Mouse (Mus musculus): ENCODE results near the gene Tnk2. TPM values are rescaled to one million over a fixed set of nuclear protein-coding genes. Genes with fewer than 3 reads are reported as not detected.
A peak's percentile ranks its signal among the peaks of the same experiment; 100 is the strongest.

Gene Tnk2
- polyA plus RNA-seq, 1 experiment from 2014 or later: 6.7 TPM

DNA sequence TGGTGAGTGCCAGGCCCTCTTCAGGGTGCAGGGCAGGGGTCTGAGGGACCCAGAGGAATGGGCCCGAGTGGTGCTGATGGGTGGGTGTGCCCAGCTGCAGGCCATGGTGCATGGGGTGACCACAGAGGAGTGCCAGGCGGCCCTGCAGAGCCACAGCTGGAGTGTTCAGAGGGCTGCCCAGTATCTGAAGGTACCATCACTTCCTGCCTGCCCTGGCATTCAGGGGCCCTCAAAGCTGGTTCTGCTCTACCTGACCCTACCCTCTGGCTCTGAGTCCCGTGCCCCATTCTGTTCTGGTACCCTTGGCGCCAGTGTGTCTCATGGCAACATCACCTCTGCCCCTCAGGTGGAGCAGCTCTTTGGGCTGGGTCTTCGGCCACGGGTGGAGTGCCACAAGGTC, 37.1 kb downstream of the Tnk2 start:
- no peak overlapping the region for H3K4me2 ChIP-seq
- H3K9ac ChIP-seq: no peak overlapping the region
- H3K27me3 ChIP-seq (replicated peaks): peaks cover 5% of the 10 kb centered on the region; the same call in 1 of the 2 replicates
- peaks cover 19% of the 10 kb centered on the region for H3K4me1 ChIP-seq (replicated peaks)
- H3K27ac ChIP-seq (ENCODE audit: poor library complexity, severe bottlenecking): no peak overlapping the region
- H3K36me3 ChIP-seq: peaks cover 56% of the 10 kb centered on the region
- no peak overlapping the region for H3K4me3 ChIP-seq
- 88% methylated on average over 6 of the region's 6 CpGs for WGBS
- no peak for ATAC-seq (ENCODE audit: insufficient number of reproducible peaks, low FRiP score)
- H3K9me3 ChIP-seq (replicated peaks): no peaks in the 10 kb centered on the region

DNA sequence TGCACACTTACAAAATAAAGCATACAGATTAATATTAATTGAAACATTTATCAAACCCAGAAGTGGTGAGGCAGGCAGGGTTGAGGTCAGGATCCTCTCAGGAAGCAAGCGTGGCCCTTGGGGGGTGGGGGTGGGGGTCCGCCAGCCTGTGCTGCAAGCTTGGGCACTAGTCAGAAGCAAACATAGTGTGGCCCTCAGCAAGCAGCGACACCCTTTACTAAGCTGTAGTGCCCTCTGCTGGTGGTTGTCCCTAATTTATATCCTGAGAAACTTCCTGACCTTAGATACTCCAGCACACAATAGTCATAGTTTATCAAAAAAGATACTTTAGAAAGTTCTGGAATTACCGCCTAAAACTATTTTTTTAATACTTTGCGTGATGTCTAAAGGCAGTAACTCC, 38.5 kb downstream of the Tnk2 start:
- Histone ChIP-seq H3K4me3 (no peak overlapping the region), H3K9ac (no peak overlapping the region), H3K27me3 (replicated peaks) (peaks cover 5% of the 10 kb centered on the region; the same call in 1 of the 2 replicates), H3K27ac (ENCODE audit: poor library complexity, severe bottlenecking) (no peak overlapping the region), H3K9me3 (replicated peaks) (no peaks in the 10 kb centered on the region), H3K4me2 (no peak overlapping the region), H3K36me3 (peaks cover 43% of the 10 kb centered on the region), H3K4me1 (replicated peaks) (peaks cover 16% of the 10 kb centered on the region)
- ATAC-seq (ENCODE audit: insufficient number of reproducible peaks, low FRiP score): peak; percentile 54; the same call in 1 of the 2 replicates
- WGBS: 21% methylated on average over 5 of the region's 5 CpGs

DNA sequence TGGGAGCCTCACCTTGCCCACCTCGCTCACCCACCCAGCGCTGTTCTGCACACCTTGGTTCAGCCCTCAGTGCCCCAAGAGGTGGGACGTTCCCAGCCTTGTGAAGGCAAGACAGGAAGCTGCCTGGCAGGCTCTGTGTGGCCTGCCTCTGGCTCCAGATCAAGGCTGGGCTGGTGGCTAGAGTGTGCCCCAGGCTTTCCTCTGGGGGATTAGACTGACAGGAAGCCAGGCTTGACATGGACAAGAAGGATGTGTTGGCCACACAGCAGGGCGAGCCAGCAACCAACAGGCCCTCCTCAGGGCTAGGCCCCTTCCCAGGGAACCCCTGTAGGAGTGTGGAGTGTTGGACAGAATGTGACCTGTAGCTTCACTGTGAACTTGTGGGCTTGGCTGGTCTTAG, 39.2 kb downstream of the Tnk2 start:
- Histone ChIP-seq H3K9me3 (replicated peaks) (no peaks in the 10 kb centered on the region), H3K27ac (ENCODE audit: poor library complexity, severe bottlenecking) (no peak overlapping the region), H3K9ac (no peak overlapping the region), H3K4me1 (replicated peaks) (peaks cover 9% of the 10 kb centered on the region), H3K4me2 (no peak overlapping the region), H3K27me3 (replicated peaks) (peaks cover 5% of the 10 kb centered on the region; the same call in 1 of the 2 replicates), H3K4me3 (no peak overlapping the region), H3K36me3 (peaks cover 36% of the 10 kb centered on the region)
- ATAC-seq (ENCODE audit: insufficient number of reproducible peaks, low FRiP score): no peak
- WGBS: 58% methylated on average over 4 of the region's 4 CpGs

DNA sequence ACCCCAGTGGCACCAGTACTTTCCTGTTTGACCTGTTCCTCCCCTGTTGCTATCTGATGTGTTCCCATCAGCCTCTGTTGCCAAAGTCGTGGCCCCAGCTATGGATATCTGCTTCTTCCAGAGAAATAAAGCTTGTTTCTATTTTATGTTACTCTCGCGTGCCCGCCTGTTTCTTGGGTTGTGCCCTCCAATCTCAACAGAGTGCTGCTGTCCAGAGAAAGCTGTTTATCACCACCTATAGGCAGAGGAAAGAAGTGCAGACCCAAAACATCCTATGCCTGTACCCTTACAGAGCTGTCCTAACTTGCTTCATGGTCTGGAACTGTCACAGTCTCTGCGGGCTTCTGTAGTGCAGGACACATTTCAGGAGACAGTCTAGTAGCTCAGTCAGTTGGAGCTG, 39.7 kb downstream of the Tnk2 start:
- WGBS: 54% methylated on average over 5 of the region's 5 CpGs
- Histone ChIP-seq H3K27ac (ENCODE audit: poor library complexity, severe bottlenecking) (no peak overlapping the region), H3K4me3 (no peak overlapping the region), H3K4me1 (replicated peaks) (peaks cover 7% of the 10 kb centered on the region; the same call in 1 of the 2 replicates), H3K27me3 (replicated peaks) (peaks cover 5% of the 10 kb centered on the region; the same call in 1 of the 2 replicates), H3K36me3 (peaks cover 34% of the 10 kb centered on the region), H3K9ac (no peak overlapping the region), H3K9me3 (replicated peaks) (no peaks in the 10 kb centered on the region), H3K4me2 (no peak overlapping the region)
- ATAC-seq (ENCODE audit: insufficient number of reproducible peaks, low FRiP score): 0 out of 2 replicates have a peak, but pooled peaks have one; percentile 33

DNA sequence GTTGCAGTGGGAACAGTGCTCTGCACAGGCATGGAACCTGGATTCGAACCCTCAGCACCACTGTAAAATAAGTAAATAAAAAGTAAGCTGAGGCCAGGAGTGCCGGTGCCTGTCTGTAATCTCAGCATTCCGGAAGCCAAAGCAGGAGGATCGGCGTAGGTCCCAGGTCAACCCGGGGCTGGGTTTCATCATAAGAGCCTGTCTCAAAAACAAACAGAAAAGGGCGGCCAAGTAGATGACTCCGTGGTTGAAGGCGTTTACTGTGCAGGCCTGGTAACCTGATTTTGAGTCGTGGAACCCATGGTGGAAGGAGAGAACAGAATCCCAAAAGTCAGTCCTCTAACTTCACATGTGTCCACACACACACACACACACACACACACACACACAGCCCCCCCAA, 41.7 kb downstream of the Tnk2 start:
- ATAC-seq (ENCODE audit: insufficient number of reproducible peaks, low FRiP score): no peak
- no peaks in the 10 kb centered on the region for H3K9me3 ChIP-seq (replicated peaks)
- 0 out of 2 replicates have a peak, but pooled peaks cover 4% of the 10 kb centered on the region for H3K4me1 ChIP-seq (replicated peaks)
- WGBS: 52% methylated on average over 10 of the region's 10 CpGs
- H3K4me3 ChIP-seq: no peak overlapping the region
- no peak overlapping the region for H3K27ac ChIP-seq (ENCODE audit: poor library complexity, severe bottlenecking)
- no peaks in the 10 kb centered on the region for H3K27me3 ChIP-seq (replicated peaks)
- H3K36me3 ChIP-seq: peaks cover 14% of the 10 kb centered on the region
- no peak overlapping the region for H3K4me2 ChIP-seq
- H3K9ac ChIP-seq: no peak overlapping the region

DNA sequence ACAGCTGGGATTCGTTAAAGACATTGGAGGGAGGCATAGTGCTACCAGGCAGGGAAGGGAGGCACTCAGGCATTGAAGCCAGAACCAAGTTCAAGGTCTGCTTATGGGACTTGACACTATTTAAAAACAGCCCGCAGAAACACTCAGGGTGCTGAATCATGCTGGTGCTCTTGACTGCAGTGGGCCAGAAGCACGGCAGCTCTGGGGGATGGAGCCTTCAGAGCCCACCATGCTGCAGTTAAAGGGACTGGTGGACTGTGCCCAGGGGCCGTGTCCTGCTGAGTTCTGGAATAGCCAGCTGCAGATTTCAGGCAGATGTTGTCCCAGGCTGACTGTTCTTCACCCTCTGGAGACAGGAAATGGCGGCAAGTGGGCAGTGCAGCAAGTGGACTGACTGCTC, 42.3 kb downstream of the Tnk2 start:
- Histone ChIP-seq H3K4me3 (no peak overlapping the region), H3K27me3 (replicated peaks) (no peaks in the 10 kb centered on the region), H3K4me2 (no peak overlapping the region), H3K36me3 (peaks cover 8% of the 10 kb centered on the region), H3K27ac (ENCODE audit: poor library complexity, severe bottlenecking) (no peak overlapping the region), H3K9ac (no peak overlapping the region), H3K4me1 (replicated peaks) (0 out of 2 replicates have a peak, but pooled peaks cover 4% of the 10 kb centered on the region), H3K9me3 (replicated peaks) (no peaks in the 10 kb centered on the region)
- WGBS: 60% methylated on average over 5 of the region's 5 CpGs
- no peak for ATAC-seq (ENCODE audit: insufficient number of reproducible peaks, low FRiP score)

DNA sequence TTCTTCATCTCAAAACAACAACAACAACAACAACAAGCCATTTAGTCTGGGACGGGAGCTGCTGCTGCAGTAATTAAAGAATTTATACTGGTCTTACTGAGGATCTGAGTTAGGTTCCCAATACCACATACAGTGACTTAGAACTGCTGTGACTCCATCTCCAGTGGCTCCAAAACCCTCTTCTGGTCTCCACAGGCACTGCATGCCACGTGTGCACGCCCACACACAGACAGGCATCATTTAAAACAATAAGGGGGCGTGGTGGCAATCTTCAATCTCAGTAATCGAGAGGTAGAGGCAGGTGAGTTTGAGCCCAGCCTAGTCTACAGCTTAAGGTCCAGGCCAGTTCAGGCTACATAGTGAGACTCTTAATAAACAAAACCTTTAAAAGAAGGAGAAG, 43.5 kb downstream of the Tnk2 start:
- H3K36me3 ChIP-seq: peaks cover 3% of the 10 kb centered on the region; the same call in 1 of the 2 replicates
- 77% methylated on average over 5 of the region's 5 CpGs for WGBS
- no peak for ATAC-seq (ENCODE audit: insufficient number of reproducible peaks, low FRiP score)
- no peak overlapping the region for H3K4me2 ChIP-seq
- H3K9ac ChIP-seq: no peak overlapping the region
- H3K4me1 ChIP-seq (replicated peaks): 0 out of 2 replicates have a peak, but pooled peaks cover 4% of the 10 kb centered on the region
- no peaks in the 10 kb centered on the region for H3K9me3 ChIP-seq (replicated peaks)
- no peaks in the 10 kb centered on the region for H3K27me3 ChIP-seq (replicated peaks)
- H3K27ac ChIP-seq (ENCODE audit: poor library complexity, severe bottlenecking): no peak overlapping the region
- H3K4me3 ChIP-seq: no peak overlapping the region

DNA sequence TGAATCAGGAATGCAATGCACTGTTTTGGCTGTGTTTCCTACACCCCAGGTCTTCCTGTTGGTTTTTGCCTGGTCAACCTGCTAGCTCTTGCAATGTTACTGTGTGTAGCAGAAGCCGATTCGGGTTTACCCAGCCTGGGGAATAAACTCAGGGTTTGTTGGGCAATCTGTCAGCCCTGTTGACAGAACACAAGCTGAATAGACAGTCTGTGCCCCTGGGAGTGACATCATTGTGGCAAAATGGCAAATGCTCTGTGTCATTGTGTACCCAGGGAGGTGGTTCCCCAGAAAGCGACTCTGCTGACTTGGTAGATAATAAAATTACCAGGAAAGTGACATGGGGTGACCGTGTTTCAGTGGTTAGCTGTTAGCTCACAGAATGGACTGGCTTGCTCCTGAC, 45.1 kb downstream of the Tnk2 start:
- Histone ChIP-seq H3K36me3 (no peaks in the 10 kb centered on the region), H3K27ac (ENCODE audit: poor library complexity, severe bottlenecking) (no peak overlapping the region), H3K4me1 (replicated peaks) (0 out of 2 replicates have a peak, but pooled peaks cover 4% of the 10 kb centered on the region), H3K4me3 (no peak overlapping the region), H3K9me3 (replicated peaks) (no peaks in the 10 kb centered on the region), H3K9ac (no peak overlapping the region), H3K4me2 (no peak overlapping the region), H3K27me3 (replicated peaks) (no peaks in the 10 kb centered on the region)
- ATAC-seq (ENCODE audit: insufficient number of reproducible peaks, low FRiP score): no peak
- WGBS: 45% methylated on average over 4 of the region's 4 CpGs

DNA sequence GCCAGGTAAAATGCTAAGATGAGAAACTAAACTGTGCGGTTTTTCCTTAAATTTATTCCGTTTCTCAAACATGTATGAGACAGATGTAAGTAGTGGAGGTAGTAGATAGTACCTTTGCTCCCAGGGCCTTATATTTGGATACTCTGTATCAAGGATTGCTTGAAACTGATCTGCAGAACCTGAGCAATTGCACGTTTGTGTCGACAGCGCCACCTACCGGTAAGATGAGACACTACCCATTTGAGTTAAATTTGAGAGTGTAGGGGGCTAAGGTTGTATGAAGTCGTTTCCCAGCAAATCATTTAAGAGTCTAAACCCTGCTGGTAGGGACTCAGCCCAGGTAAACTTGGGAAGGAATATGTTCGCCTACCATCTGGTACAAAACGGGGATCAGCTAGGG, 45.8 kb downstream of the Tnk2 start:
- ATAC-seq (ENCODE audit: insufficient number of reproducible peaks, low FRiP score): no peak
- Histone ChIP-seq H3K9ac (no peak overlapping the region), H3K9me3 (replicated peaks) (no peaks in the 10 kb centered on the region), H3K27me3 (replicated peaks) (no peaks in the 10 kb centered on the region), H3K4me2 (no peak overlapping the region; the same call in 1 of the 2 replicates), H3K4me3 (no peak overlapping the region), H3K27ac (ENCODE audit: poor library complexity, severe bottlenecking) (no peak overlapping the region), H3K4me1 (replicated peaks) (0 out of 2 replicates have a peak, but pooled peaks cover 4% of the 10 kb centered on the region), H3K36me3 (no peaks in the 10 kb centered on the region)
- 4% methylated on average over 9 of the region's 9 CpGs for WGBS

DNA sequence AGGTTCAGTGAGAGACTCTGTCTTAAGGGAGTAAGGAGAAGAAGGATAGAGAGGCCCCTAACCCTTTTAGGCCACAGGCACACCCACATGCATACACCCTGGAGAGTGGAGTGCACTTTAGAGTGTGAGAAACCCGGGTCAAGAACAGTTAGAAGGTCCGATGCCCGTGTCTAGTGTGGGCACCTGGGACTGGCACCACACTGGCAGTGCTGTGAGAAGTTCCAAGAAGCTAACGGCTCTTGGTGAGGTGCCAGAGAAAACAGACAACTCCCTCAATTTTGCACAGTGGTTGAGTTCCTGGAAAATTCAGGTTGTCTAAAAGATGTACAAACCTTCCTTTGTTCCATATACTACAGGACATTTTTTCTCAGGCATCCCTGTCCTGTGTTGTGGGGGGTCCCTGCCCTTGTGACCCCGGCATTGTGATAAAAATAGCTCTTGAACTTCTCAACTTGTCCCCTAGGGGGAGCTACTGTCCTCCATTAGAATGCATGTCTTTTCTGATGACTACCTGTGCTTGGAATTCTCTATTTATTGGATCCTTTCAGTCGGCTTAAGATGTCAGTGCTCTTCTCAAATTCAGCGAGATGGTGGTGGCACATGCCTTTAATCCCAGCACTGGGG, 53.3 kb downstream of the Tnk2 start:
- H3K27ac ChIP-seq (ENCODE audit: poor library complexity, severe bottlenecking): no peak overlapping the region
- no peaks in the 10 kb centered on the region for H3K9me3 ChIP-seq (replicated peaks)
- H3K4me1 ChIP-seq (replicated peaks): peaks cover 14% of the 10 kb centered on the region
- no peaks in the 10 kb centered on the region for H3K36me3 ChIP-seq
- 39% methylated on average over 7 of the region's 7 CpGs for WGBS
- H3K4me3 ChIP-seq: no peak overlapping the region
- H3K9ac ChIP-seq: no peak overlapping the region
- H3K4me2 ChIP-seq: no peak overlapping the region
- ATAC-seq (ENCODE audit: insufficient number of reproducible peaks, low FRiP score): no peak
- H3K27me3 ChIP-seq (replicated peaks): no peaks in the 10 kb centered on the region

DNA sequence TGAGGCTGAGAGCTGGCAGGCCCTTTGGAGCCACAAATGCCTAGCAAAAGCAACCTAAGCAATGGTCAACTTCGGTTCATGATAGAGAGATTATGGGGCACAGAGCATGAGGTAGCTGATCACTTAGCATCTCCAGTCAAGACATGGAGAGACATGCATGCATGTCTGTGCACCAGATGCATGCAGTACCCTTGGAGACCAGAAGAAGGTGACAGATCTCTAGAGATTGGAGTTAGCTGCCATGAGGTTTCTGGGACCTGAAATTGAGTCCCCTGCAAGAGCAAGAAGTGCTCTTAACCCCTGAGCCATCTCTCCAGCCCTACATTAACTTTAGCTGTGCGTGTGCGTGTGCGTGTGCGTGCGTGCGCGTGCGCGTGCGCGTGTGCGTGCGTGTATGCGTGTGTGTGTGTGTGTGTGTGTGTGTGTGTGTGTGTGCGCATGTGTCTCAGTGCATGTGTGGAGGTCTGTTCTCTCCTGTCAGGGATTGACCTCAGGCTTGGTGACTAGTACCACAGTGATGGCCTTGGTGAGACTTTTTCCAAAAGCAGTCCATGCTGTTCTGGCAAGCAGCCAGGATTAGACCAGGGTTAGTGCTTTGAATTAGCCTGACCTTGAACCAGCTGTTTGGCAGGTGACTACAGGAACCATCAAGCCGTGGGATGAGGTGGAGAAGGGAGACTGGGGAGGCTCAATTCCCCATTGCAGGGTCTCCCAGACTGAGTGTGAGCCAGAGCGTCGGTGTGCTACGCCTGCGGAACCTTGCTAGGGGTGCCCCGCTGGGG, 54.2 kb downstream of the Tnk2 start:
- Histone ChIP-seq H3K9me3 (replicated peaks) (no peaks in the 10 kb centered on the region), H3K27me3 (replicated peaks) (no peaks in the 10 kb centered on the region), H3K27ac (ENCODE audit: poor library complexity, severe bottlenecking) (no peak overlapping the region), H3K9ac (no peak overlapping the region), H3K4me3 (no peak overlapping the region), H3K4me2 (no peak overlapping the region), H3K4me1 (replicated peaks) (peaks cover 14% of the 10 kb centered on the region), H3K36me3 (no peaks in the 10 kb centered on the region)
- WGBS: 85% methylated on average over 22 of the region's 22 CpGs
- no peak for ATAC-seq (ENCODE audit: insufficient number of reproducible peaks, low FRiP score)
